Mouse (Mus musculus) megakaryocyte, embryonic 14.5 days (primary cell): ENCODE results near the gene Spata2l.

Experiments used
- FLI1 ChIP-seq: IDR thresholded peaks from 2 replicates; pipeline ENCODE4 v1.6.1; 2012; ENCODE audit warnings: low read length, inconsistent platforms, mixed read lengths
- GATA1 ChIP-seq: IDR thresholded peaks from 3 replicates; pipeline ENCODE4 v1.6.1; 2012; ENCODE audit warnings: mixed read lengths, low read length, inconsistent platforms, borderline replicate concordance

DNA sequence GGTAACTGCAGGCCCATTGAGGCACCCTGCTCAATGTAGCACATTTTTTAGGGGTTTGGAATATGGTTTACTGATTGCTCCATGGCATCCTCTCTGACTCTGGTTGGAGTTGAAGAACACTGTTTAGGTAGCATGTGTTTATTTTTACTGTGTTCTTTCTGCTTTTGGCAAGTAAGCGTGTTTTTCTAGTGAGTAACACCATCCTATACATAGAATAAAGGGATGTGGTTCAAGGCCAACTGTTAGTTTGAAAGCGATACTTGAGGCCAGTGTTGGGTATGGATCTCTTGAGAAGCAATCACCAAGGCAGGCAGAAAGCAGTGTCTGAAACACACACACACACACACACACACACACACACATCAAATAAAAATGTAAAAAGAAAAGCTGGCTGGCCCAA, 48.0 kb downstream of the Spata2l start:
- TF ChIP-seq GATA1 (no peak), FLI1 (no peak)
